Mouse (Mus musculus): ENCODE results near the gene Tbx22. TPM values are rescaled to one million over a fixed set of nuclear protein-coding genes. Genes with fewer than 3 reads are reported as not detected.

Tbx22 gene
- polyA plus RNA-seq (2014; fragmentation: Nextera tagmentation; extraction: Ambion mirVana) = 0.04 and 0.25 TPM in 2 replicates

DNA sequence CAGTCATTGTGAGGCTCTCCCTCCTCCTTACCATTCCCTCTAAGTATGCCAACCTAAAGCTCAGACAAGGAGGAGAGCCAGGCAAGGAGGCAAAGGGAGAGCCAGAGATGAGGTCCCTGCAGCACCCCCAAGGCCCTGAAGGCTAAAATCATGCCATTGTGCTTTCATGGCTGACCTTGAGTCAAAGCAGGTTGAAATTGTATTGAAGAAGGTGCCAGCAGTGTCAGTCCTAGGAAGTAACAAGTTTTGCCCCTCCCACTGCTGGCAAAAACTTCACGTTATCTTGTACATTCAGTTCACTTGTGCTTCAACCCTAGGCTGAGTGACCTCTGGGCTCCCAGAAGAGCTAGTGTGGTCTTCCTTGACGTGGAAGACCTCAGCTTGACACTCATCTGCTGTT, at the start of gene Tbx22:
Gene Tbx22, plus strand, starts transcription at position 301 of the 400 bp plus-strand sequence.
- no peaks in the 10 kb centered on the region for H3K4me1 ChIP-seq (replicated peaks; ENCODE audit: control insufficient read depth, insufficient read depth, low read length)
- DNase-seq (ENCODE audit: low spot score) = no peak
- no peaks in the 10 kb centered on the region for H3K9me3 ChIP-seq (ENCODE audit: control insufficient read depth, low read length)
- H3K4me2 ChIP-seq (replicated peaks) = no peak within 1 kb of the TSS
- WGBS = 51% methylated on average over 2 of the region's 2 CpGs
- H3K27ac ChIP-seq = no peak within 1 kb of the TSS
- H3K27me3 ChIP-seq (ENCODE audit: control insufficient read depth, insufficient read depth, low read length) = no peaks in the 10 kb centered on the region
- H3K4me3 ChIP-seq (replicated peaks; ENCODE audit: low read length) = no peak within 1 kb of the TSS
- no peak for ATAC-seq (ENCODE audit: low FRiP score)
- H3K36me3 ChIP-seq (replicated peaks; ENCODE audit: control insufficient read depth, insufficient read depth) = no peaks in the 10 kb centered on the region
- H3K9ac ChIP-seq = no peak within 1 kb of the TSS

DNA sequence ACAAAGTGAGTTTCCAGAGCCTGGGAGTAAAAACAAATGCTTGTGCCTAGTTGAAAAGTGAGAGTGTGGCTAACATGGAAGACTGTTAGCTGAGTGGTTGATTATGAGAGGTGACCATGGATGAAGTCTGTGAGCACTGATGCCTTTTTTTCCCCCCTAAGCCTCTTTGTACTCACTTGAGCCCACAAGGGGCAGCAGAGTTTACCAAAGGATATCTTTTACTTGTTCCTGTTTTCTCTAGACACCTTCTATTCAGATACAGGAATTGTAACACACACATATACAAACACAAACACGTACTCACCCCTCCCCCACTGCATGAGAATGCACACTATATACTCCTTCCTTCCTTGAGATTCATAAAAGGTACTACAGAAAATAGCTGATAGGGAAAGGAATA, 913 bp downstream of the Tbx22 start:
- no peak for ATAC-seq (ENCODE audit: low FRiP score)
- H3K4me1 ChIP-seq (replicated peaks; ENCODE audit: control insufficient read depth, insufficient read depth, low read length) = no peaks in the 10 kb centered on the region
- H3K27ac ChIP-seq = no peak overlapping the region
- H3K36me3 ChIP-seq (replicated peaks; ENCODE audit: control insufficient read depth, insufficient read depth) = no peaks in the 10 kb centered on the region
- WGBS = 35% methylated on average over 1 of the region's 1 CpGs
- no peak overlapping the region for H3K4me2 ChIP-seq (replicated peaks)
- no peaks in the 10 kb centered on the region for H3K9me3 ChIP-seq (ENCODE audit: control insufficient read depth, low read length)
- no peak overlapping the region for H3K4me3 ChIP-seq (replicated peaks; ENCODE audit: low read length)
- H3K9ac ChIP-seq = no peak overlapping the region
- no peaks in the 10 kb centered on the region for H3K27me3 ChIP-seq (ENCODE audit: control insufficient read depth, insufficient read depth, low read length)
- DNase-seq (ENCODE audit: low spot score) = no peak

DNA sequence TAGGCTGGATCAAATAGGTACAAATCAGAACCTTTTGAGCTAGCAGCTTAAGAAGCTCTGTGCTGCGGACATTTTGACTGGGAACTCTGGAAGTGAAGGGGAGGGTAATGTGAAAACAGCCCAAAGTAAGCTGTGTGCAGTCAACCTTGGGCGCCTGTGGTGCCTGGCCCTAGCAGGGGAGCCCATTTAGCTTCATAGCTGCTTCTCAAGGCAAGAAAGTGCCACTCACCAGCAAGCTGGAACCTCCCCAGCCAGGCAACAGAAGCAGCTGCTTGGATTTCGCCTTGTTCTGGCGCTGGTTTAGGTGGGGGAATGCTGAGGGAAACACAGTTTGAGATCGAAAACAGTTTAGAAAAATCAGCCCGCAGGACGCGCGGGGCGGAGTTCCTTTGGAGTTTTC, 11.4 kb downstream of the Tbx22 start:
- 11% methylated on average over 10 of the region's 10 CpGs for WGBS

DNA sequence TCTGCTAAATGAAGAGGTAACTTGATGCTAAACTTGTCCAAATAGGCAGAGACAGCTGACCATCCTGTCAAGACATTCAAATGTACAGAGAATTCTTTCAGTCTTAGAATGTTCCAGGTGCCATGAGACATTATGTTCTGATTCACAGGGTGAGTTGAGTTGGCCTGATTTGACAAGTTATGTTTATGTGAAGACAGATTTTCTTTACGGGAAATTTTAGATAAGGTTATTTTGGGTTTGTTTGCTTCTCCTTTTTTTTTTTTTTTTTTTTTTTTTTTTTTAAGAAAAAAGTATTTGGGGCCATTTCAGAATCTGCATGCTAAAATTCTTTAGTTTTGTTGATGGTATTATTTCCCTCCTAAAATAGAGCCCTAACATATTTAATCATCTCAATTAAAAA, 40.8 kb downstream of the Tbx22 start:
- no peak overlapping the region for H3K9ac ChIP-seq
- H3K27ac ChIP-seq = no peak overlapping the region
- no peaks in the 10 kb centered on the region for H3K9me3 ChIP-seq (ENCODE audit: control insufficient read depth, low read length)
- no peak overlapping the region for H3K4me2 ChIP-seq (replicated peaks)
- ATAC-seq (ENCODE audit: low FRiP score) = no peak
- H3K4me3 ChIP-seq (replicated peaks; ENCODE audit: low read length) = no peak overlapping the region
- 89% methylated on average over 1 of the region's 1 CpGs for WGBS
- H3K36me3 ChIP-seq (replicated peaks; ENCODE audit: control insufficient read depth, insufficient read depth) = no peaks in the 10 kb centered on the region
- H3K27me3 ChIP-seq (ENCODE audit: control insufficient read depth, insufficient read depth, low read length) = no peaks in the 10 kb centered on the region
- DNase-seq (ENCODE audit: low spot score) = no peak
- no peaks in the 10 kb centered on the region for H3K4me1 ChIP-seq (replicated peaks; ENCODE audit: control insufficient read depth, insufficient read depth, low read length)

More for the DNA sequence above, 11.4 kb downstream of the Tbx22 start:
- Histone ChIP-seq H3K4me1 (replicated peaks; ENCODE audit: control insufficient read depth, insufficient read depth, low read length) (no peaks in the 10 kb centered on the region), H3K27me3 (ENCODE audit: control insufficient read depth, insufficient read depth, low read length) (peaks cover 40% of the 10 kb centered on the region), H3K9ac (no peak overlapping the region), H3K9me3 (ENCODE audit: control insufficient read depth, low read length) (no peaks in the 10 kb centered on the region), H3K36me3 (replicated peaks; ENCODE audit: control insufficient read depth, insufficient read depth) (no peaks in the 10 kb centered on the region), H3K27ac (no peak overlapping the region), H3K4me2 (replicated peaks) (peak overlapping the region; percentile 50), H3K4me3 (replicated peaks; ENCODE audit: low read length) (peak overlapping the region; percentile 19)
- DNase-seq (ENCODE audit: low spot score) = peak; percentile 24
- no peak for ATAC-seq (ENCODE audit: low FRiP score)

DNA sequence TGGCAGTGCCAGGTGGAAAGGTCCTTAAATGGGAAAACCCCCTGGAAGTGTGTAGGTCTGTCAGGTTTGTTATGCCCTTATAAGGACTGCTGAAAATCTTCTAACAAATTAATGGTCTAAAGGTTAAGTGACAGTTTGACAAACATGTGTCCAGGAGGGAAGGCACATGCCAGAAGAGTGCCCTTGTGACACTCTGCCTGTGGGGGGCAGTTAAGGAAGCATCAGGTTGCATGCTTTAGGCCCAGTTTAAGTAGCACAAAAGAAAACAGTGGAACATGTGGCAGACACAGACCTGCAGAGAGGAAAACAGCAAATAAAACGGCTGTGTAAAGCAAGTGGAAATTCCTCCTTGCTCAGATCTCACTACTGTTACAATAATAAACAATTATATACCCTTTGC, 55.8 kb downstream of the Tbx22 start:
- H3K27ac ChIP-seq = no peak overlapping the region
- no peak overlapping the region for H3K4me3 ChIP-seq (replicated peaks; ENCODE audit: low read length)
- no peak for DNase-seq (ENCODE audit: low spot score)
- WGBS = 46% methylated on average over 1 of the region's 1 CpGs
- no peak for ATAC-seq (ENCODE audit: low FRiP score)
- no peaks in the 10 kb centered on the region for H3K36me3 ChIP-seq (replicated peaks; ENCODE audit: control insufficient read depth, insufficient read depth)
- no peak overlapping the region for H3K4me2 ChIP-seq (replicated peaks)
- H3K27me3 ChIP-seq (ENCODE audit: control insufficient read depth, insufficient read depth, low read length) = no peaks in the 10 kb centered on the region
- no peaks in the 10 kb centered on the region for H3K4me1 ChIP-seq (replicated peaks; ENCODE audit: control insufficient read depth, insufficient read depth, low read length)
- H3K9me3 ChIP-seq (ENCODE audit: control insufficient read depth, low read length) = no peaks in the 10 kb centered on the region
- no peak overlapping the region for H3K9ac ChIP-seq

Other genes starting within 250 kb of the Tbx22 start
- 0.07 TPM in 1 of 2 replicates, not detected in the other for gene Tent5d, start 124.6 kb downstream of the Tbx22 start, polyA plus RNA-seq (2014; fragmentation: Nextera tagmentation; extraction: Ambion mirVana)
- 25.8 and 29.2 TPM in 2 replicates for gene 2610002M06Rik, start 148.4 kb downstream of the Tbx22 start, polyA plus RNA-seq (2014; fragmentation: Nextera tagmentation; extraction: Ambion mirVana)